Mouse (Mus musculus) granulocyte monocyte progenitor cell, adult 5-6 weeks (primary cell): ENCODE measurements around the gene Klf9. TPM values are rescaled to one million over a fixed set of nuclear protein-coding genes. Genes with fewer than 3 reads are reported as not detected.

Experiments used
- ATAC-seq: replicated peaks from 2 replicates; pipeline ENCODE4 v1.8.0; 2016; ENCODE audit warnings: mild to moderate bottlenecking, moderate TSS enrichment, inconsistent platforms; ENCODE audit not compliant: poor library complexity, severe bottlenecking
- total RNA-seq, 2 experiments: library from RNA; stranded (forward) in 1 of 2; stranded (reverse) in 1 of 2; fragments of 200-712, 200-1000 nt in 1 of 2; fragments of >200 nt in 1 of 2; fragmentation: Nextera tagmentation in 1 of 2; gene quantifications; 2 replicates each; pipeline ENCODE4 v1.2.3; 2014 to 2017

Gene Klf9
- total RNA-seq, 2 experiments from 2014 or later = 9.1 to 11.2 TPM

DNA sequence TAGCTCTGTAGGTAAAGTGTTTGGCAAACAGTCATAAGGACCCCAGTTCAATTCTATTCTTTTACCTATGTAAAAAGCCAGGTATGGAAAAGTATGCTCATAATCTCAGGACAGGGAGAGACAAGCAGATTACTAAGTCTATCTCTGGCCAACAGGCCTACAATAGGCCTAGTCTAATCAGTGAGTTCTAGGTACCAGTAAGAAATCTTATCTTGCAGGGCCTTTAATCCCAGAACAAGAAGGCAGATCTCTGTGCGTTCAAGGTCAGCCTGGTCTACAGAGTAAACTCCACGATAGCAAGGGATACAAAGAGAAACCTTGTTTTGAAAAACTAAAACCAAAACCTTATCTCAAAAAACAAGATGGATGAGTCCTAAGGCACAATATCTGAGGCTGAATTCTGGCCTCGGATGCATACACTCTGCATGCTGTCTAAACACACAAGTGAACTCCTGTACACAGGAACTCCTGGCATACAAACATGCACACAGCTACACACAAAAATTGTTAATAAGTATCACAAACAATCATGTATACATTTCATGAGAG, 62.6 kb downstream of the Klf9 start:
- ATAC-seq = no peak

DNA sequence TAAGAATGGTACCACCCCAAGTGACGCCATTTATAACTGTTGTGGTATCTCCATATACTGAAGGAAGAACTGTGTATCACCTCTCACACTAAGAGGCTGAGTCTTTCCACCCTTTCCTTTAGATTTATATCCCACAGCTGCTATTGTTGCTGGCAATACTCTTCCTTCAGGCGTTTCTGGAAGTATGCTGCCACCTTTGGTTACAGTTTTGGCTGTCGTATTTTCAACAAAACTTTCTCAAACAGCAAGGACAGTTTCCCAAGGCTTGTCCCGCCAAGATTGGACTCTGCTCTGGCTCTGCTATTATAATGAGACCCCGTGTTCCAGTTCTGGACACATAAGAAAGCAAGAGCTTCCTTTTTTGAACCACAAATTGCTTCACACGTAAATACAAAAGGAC, 70.3 kb downstream of the Klf9 start:
- ATAC-seq = no peak

DNA sequence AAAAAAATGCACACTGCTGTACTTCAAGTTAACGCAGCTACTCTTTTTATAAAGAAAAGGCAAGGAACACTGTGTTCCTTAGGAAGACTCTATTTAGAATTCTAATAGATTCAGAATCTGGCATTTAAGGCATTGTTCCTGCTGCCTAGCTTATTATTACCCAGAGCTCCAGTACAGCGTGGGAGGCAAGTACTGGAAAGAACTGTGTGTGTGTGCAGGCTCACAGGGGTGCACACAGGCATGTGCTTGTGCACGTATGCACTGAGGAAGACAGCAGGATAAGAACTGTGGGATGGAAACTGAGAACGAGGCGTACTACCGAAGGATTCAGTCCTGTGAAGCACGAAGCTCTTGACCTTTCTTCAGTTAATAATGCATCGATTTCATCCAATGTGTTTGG, 73.3 kb downstream of the Klf9 start:
- ATAC-seq = no peak

Other genes starting within 250 kb of the Klf9 start
- gene Smc5, start 132.7 kb downstream of the Klf9 start, total RNA-seq (2014; fragmentation: Nextera tagmentation) = 35.4 and 70.5 TPM in 2 replicates
- 43.9 and 61.3 TPM in 2 replicates for gene Smc5, start 132.7 kb downstream of the Klf9 start, total RNA-seq (2017)